Comparison of ENCODE assay signal across 8 mouse cellular contexts in genomic region chr2:131233307-131234126, GRCm38 (mm10). TPM values are rescaled to one million over a fixed set of nuclear protein-coding genes. Genes with fewer than 3 reads are reported as not detected.
DNase-seq lines count a peak whose midpoint lies in the region; ATAC-seq lines count a peak whose summit lies in the region.

Gene Mavs (plus strand): TSS chr2:131234063.

- DNase-seq in adrenal gland, adult (ENCODE audit: inconsistent age in 2 of 2, low spot score in 1 of 2), result peak; percentile 97 to 98
- peak; percentile 96 for DNase-seq in embryo, embryonic 10.5 days (ENCODE audit: low spot score)
- DNase-seq in gastrocnemius, postnatal 14 days, result peak; percentile 97
- DNase-seq in left cerebral cortex, postnatal 10 days (ENCODE audit: extremely low spot score in 1 of 2, low spot score in 2 of 2), result peak; percentile 93 to 98
- peak; percentile 90 for DNase-seq in right cerebral cortex, postnatal 25 days
- DNase-seq in urinary bladder, postnatal 4 days (ENCODE audit: low spot score in 2 of 2), result peak; percentile 94 to 97

- intact Hi-C loops in gastrocnemius, postnatal 14 days (cut with DNase I; ENCODE audit: low total_unique reads), result no loop called here
- intact Hi-C loops in left cerebral cortex, postnatal 10 days (cut with DNase I), result no loop called here

- peak; percentile 98 for ATAC-seq in inflammation-experienced regulatory T-cells, adult 6 months
- ATAC-seq in megakaryocyte-erythroid progenitor cell, adult 5-6 weeks (replicated peaks; ENCODE audit: low FRiP score, low TSS enrichment, poor library complexity, severe bottlenecking), result peak; percentile 99

RNA-seq across cellular contexts. Expression of gene Mavs, which starts in this region (rescaled TPM):
- 10 to 100 TPM; 32.4 to 33.3 TPM for total RNA-seq in gastrocnemius, postnatal 14 days (2021)
- 10 to 100 TPM; 18.2 to 20.5 (median 18.8) TPM for polyA plus RNA-seq in inflammation-experienced regulatory T-cells, adult 6 months (2017; shearing (Covaris generic))
- total RNA-seq in left cerebral cortex, postnatal 10 days (2021), result 1 to 10 TPM; 4.4 to 4.9 TPM
- total RNA-seq in megakaryocyte-erythroid progenitor cell, adult 5-6 weeks (2014; fragmentation: Nextera tagmentation), result 28.8 and 28.9 TPM in 2 replicates
- 16.9 and 24.8 TPM in 2 replicates for total RNA-seq in megakaryocyte-erythroid progenitor cell, adult 5-6 weeks (2017)

Comparison
In these comparisons a context has a peak if more than half of its experiments do, and no peak if none do; other contexts are left out.
1. Peak in every context shown above with its lines: DNase-seq and ATAC-seq.